8 mouse cellular contexts compared by ENCODE assay signal in the genomic region with DNA sequence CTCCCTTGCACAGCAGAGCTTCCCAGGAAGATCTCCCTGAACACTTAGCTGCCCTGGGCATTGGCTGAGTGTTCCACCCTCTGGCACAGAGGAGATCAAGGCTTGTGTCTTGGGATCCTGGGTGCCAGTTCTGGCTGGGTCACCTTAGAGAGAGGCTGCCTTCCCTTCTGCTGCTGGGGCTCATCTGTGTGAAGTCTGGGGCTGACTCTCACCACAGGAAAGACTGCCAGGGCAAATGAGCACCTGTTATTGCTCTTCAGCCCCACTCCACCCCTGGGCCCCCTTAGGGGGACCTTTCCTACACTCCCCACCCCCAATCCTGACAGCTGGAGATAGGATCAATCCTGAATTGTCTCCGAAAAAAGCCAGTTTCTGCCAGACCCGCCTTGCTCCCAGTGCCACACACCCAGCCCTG. TPM values are rescaled to one million over a fixed set of nuclear protein-coding genes. Genes with fewer than 3 reads are reported as not detected.
DNase-seq lines count a peak whose midpoint lies in the region; ATAC-seq and TF ChIP-seq lines count a peak whose summit lies in the region.

No protein-coding gene starts in this region.

- H3K4me2 ChIP-seq in lung, embryonic 14.5 days, result peak overlapping the region; percentile 80
- peak overlapping the region; percentile 80 for H3K4me2 ChIP-seq in forebrain, embryonic 13.5 days
- H3K4me2 ChIP-seq in limb, embryonic 14.5 days (replicated peaks; ENCODE audit: low read depth, low read length, severe bottlenecking), result peak overlapping the region; percentile 72; the same call in 1 of the 2 replicates
- H3K4me2 ChIP-seq in stomach, embryonic 16.5 days (ENCODE audit: low read depth, low read length), result peak overlapping the region; percentile 87

- H3K27ac ChIP-seq in lung, embryonic 14.5 days (ENCODE audit: low read depth), result 0 out of 2 replicates have a peak overlapping the region, but pooled peaks have one; percentile 18
- H3K27ac ChIP-seq in forebrain, embryonic 13.5 days, result no peak overlapping the region
- no peak overlapping the region for H3K27ac ChIP-seq in limb, embryonic 14.5 days (replicated peaks; ENCODE audit: low read depth, low read length)
- H3K27ac ChIP-seq in stomach, embryonic 16.5 days (ENCODE audit: low read length), result peak overlapping the region; percentile 92

- H3K9me3 ChIP-seq in lung, embryonic 14.5 days (ENCODE audit: low read depth, low read length), result no peaks in the 10 kb centered on the region
- no peaks in the 10 kb centered on the region for H3K9me3 ChIP-seq in forebrain, embryonic 13.5 days (replicated peaks)
- no peaks in the 10 kb centered on the region for H3K9me3 ChIP-seq in limb, embryonic 14.5 days (ENCODE audit: control insufficient read depth, low read length)
- no peaks in the 10 kb centered on the region for H3K9me3 ChIP-seq in stomach, embryonic 16.5 days (replicated peaks; ENCODE audit: control insufficient read depth, low read length)

- H3K4me3 ChIP-seq in lung, embryonic 14.5 days (ENCODE audit: low read depth, low read length), result peak overlapping the region; percentile 76
- H3K4me3 ChIP-seq in forebrain, embryonic 13.5 days, result peak overlapping the region; percentile 74
- H3K4me3 ChIP-seq in limb, embryonic 14.5 days (replicated peaks; ENCODE audit: low read length), result peak overlapping the region; percentile 74; the same call in 1 of the 2 replicates
- peak overlapping the region; percentile 76 for H3K4me3 ChIP-seq in stomach, embryonic 16.5 days (replicated peaks; ENCODE audit: low read length)

- no peak for DNase-seq in lung, embryonic 14.5 days
- no peak for DNase-seq in lung, postnatal 36 days
- no peak for DNase-seq in limb, embryonic 14.5 days (ENCODE audit: low spot score)
- no peak for DNase-seq in cerebellum, adult 9-10 months
- DNase-seq in gastrocnemius, adult 18-20 months (ENCODE audit: low spot score), result no peak
- no peak for DNase-seq in yolk sac, embryonic 10.5 days (ENCODE audit: low spot score)

- no peak for TF ChIP-seq POLR2A in limb, embryonic 14.5 days (IDR thresholded peaks at IDR 0.05; ENCODE audit: borderline replicate concordance, extremely low read depth, insufficient read depth, insufficient read length)

- 39% methylated on average over 2 of the region's 2 CpGs for WGBS in lung, embryonic 14.5 days
- WGBS in forebrain, embryonic 13.5 days, result 58% methylated on average over 2 of the region's 2 CpGs
- WGBS in limb, embryonic 14.5 days, result 60% methylated on average over 2 of the region's 2 CpGs
- 45% methylated on average over 2 of the region's 2 CpGs for WGBS in stomach, embryonic 16.5 days

- H3K4me1 ChIP-seq in lung, embryonic 14.5 days (ENCODE audit: insufficient read depth), result 0 out of 2 replicates have a peak, but pooled peaks cover 12% of the 10 kb centered on the region
- peaks cover 16% of the 10 kb centered on the region for H3K4me1 ChIP-seq in forebrain, embryonic 13.5 days
- H3K4me1 ChIP-seq in limb, embryonic 14.5 days (ENCODE audit: control insufficient read depth, insufficient read depth, low read length), result 0 out of 2 replicates have a peak, but pooled peaks cover 5% of the 10 kb centered on the region
- peaks cover 22% of the 10 kb centered on the region for H3K4me1 ChIP-seq in stomach, embryonic 16.5 days (ENCODE audit: control insufficient read depth, insufficient read depth, low read length)

- TF ChIP-seq CTCF in lung, embryonic 14.5 days (IDR thresholded peaks at IDR 0.05; ENCODE audit: low read depth), result no peak

- H3K27me3 ChIP-seq in lung, embryonic 14.5 days (ENCODE audit: insufficient read depth, low read length), result no peaks in the 10 kb centered on the region
- peaks cover 42% of the 10 kb centered on the region for H3K27me3 ChIP-seq in forebrain, embryonic 13.5 days
- H3K27me3 ChIP-seq in limb, embryonic 14.5 days (ENCODE audit: control insufficient read depth, insufficient read depth, low read length), result no peaks in the 10 kb centered on the region
- no peaks in the 10 kb centered on the region for H3K27me3 ChIP-seq in stomach, embryonic 16.5 days (ENCODE audit: control insufficient read depth, insufficient read depth, low read length)

- no peak for ATAC-seq in lung, embryonic 14.5 days (ENCODE audit: insufficient read depth)
- ATAC-seq in forebrain, embryonic 13.5 days, result peak; percentile 6; the same call in 1 of the 2 replicates
- ATAC-seq in limb, embryonic 14.5 days (ENCODE audit: low FRiP score, low read depth), result no peak
- no peak for ATAC-seq in stomach, embryonic 16.5 days (ENCODE audit: insufficient read depth, low FRiP score)

- H3K36me3 ChIP-seq in lung, embryonic 14.5 days (ENCODE audit: insufficient read depth), result no peaks in the 10 kb centered on the region
- H3K36me3 ChIP-seq in forebrain, embryonic 13.5 days (ENCODE audit: poor library complexity, severe bottlenecking), result no peaks in the 10 kb centered on the region
- H3K36me3 ChIP-seq in limb, embryonic 14.5 days (ENCODE audit: control insufficient read depth, insufficient read depth, low read length), result no peaks in the 10 kb centered on the region
- H3K36me3 ChIP-seq in stomach, embryonic 16.5 days (ENCODE audit: control insufficient read depth, insufficient read depth, low read length), result no peaks in the 10 kb centered on the region

- H3K9ac ChIP-seq in lung, embryonic 14.5 days, result no peak overlapping the region; the same call in 1 of the 2 replicates
- peak overlapping the region; percentile 77 for H3K9ac ChIP-seq in forebrain, embryonic 13.5 days
- no peak overlapping the region for H3K9ac ChIP-seq in limb, embryonic 14.5 days (ENCODE audit: low read depth, low read length, severe bottlenecking)
- H3K9ac ChIP-seq in stomach, embryonic 16.5 days (ENCODE audit: low read length), result peak overlapping the region; percentile 83

RNA-seq across cellular contexts. Expression of a gene that starts 1.0 kb away (rescaled TPM):
- 4.5 and 5.4 TPM in 2 replicates for polyA plus RNA-seq in lung, embryonic 14.5 days (2014; fragmentation: Nextera tagmentation; extraction: Ambion mirVana)
- polyA plus RNA-seq in forebrain, embryonic 13.5 days (2015; fragmentation: Nextera tagmentation; extraction: Ambion mirVana), result 9.3 and 10.0 TPM in 2 replicates
- 9.6 and 11.3 TPM in 2 replicates for polyA plus RNA-seq in limb, embryonic 14.5 days (2012; rRNA removed)
- 5.6 and 6.5 TPM in 2 replicates for polyA plus RNA-seq in limb, embryonic 14.5 days (2014; fragmentation: Nextera tagmentation; extraction: Ambion mirVana)
- polyA plus RNA-seq in stomach, embryonic 16.5 days (2015; fragmentation: Nextera tagmentation; extraction: Ambion mirVana), result 24.5 and 34.3 TPM in 2 replicates
- total RNA-seq in gastrocnemius, adult 18-20 months (2021), result 1 to 10 TPM in 1 of 2 experiments, under 1 TPM in 1; 0.98 to 1.6 TPM

RNA-seq across cellular contexts. Expression of a gene that starts 22.2 kb away (rescaled TPM):
- polyA plus RNA-seq in lung, embryonic 14.5 days (2014; fragmentation: Nextera tagmentation; extraction: Ambion mirVana), result not detected in 2 replicates
- polyA plus RNA-seq in forebrain, embryonic 13.5 days (2015; fragmentation: Nextera tagmentation; extraction: Ambion mirVana), result 0.09 and 0.12 TPM in 2 replicates
- polyA plus RNA-seq in limb, embryonic 14.5 days (2012; rRNA removed), result 0.08 and 0.12 TPM in 2 replicates
- polyA plus RNA-seq in limb, embryonic 14.5 days (2014; fragmentation: Nextera tagmentation; extraction: Ambion mirVana), result 0.14 TPM in 1 of 2 replicates, not detected in the other
- polyA plus RNA-seq in stomach, embryonic 16.5 days (2015; fragmentation: Nextera tagmentation; extraction: Ambion mirVana), result not detected in 2 replicates
- not detected for total RNA-seq in gastrocnemius, adult 18-20 months (2021)

RNA-seq across cellular contexts. Expression of a gene that starts 31.8 kb away (rescaled TPM):
- 0.33 TPM in 1 of 2 replicates, not detected in the other for polyA plus RNA-seq in lung, embryonic 14.5 days (2014; fragmentation: Nextera tagmentation; extraction: Ambion mirVana)
- 0.42 and 0.52 TPM in 2 replicates for polyA plus RNA-seq in forebrain, embryonic 13.5 days (2015; fragmentation: Nextera tagmentation; extraction: Ambion mirVana)
- polyA plus RNA-seq in limb, embryonic 14.5 days (2012; rRNA removed), result 0.25 and 0.38 TPM in 2 replicates
- 0.17 and 0.18 TPM in 2 replicates for polyA plus RNA-seq in limb, embryonic 14.5 days (2014; fragmentation: Nextera tagmentation; extraction: Ambion mirVana)
- 2.1 and 2.5 TPM in 2 replicates for polyA plus RNA-seq in stomach, embryonic 16.5 days (2015; fragmentation: Nextera tagmentation; extraction: Ambion mirVana)
- under 1 TPM in 1 of 2 experiments, not detected in 1; 0.09 TPM for total RNA-seq in gastrocnemius, adult 18-20 months (2021)

RNA-seq across cellular contexts. Expression of a gene that starts 57.8 kb away (rescaled TPM):
- 15.0 and 15.3 TPM in 2 replicates for polyA plus RNA-seq in lung, embryonic 14.5 days (2014; fragmentation: Nextera tagmentation; extraction: Ambion mirVana)
- polyA plus RNA-seq in forebrain, embryonic 13.5 days (2015; fragmentation: Nextera tagmentation; extraction: Ambion mirVana), result 11.8 and 14.2 TPM in 2 replicates
- polyA plus RNA-seq in limb, embryonic 14.5 days (2012; rRNA removed), result 18.1 and 24.0 TPM in 2 replicates
- 8.1 and 11.3 TPM in 2 replicates for polyA plus RNA-seq in limb, embryonic 14.5 days (2014; fragmentation: Nextera tagmentation; extraction: Ambion mirVana)
- 10.9 and 11.4 TPM in 2 replicates for polyA plus RNA-seq in stomach, embryonic 16.5 days (2015; fragmentation: Nextera tagmentation; extraction: Ambion mirVana)
- total RNA-seq in gastrocnemius, adult 18-20 months (2021), result 1 to 10 TPM; 1.2 to 2.3 TPM

Comparison
In these comparisons a context has a peak if more than half of its experiments do, and no peak if none do; other contexts are left out.
1. H3K27ac ChIP-seq: peak in lung, embryonic 14.5 days (single experiment) and stomach, embryonic 16.5 days (single experiment); none in forebrain, embryonic 13.5 days (single experiment) and limb, embryonic 14.5 days (single experiment).
2. H3K9ac ChIP-seq: peak in forebrain, embryonic 13.5 days (single experiment) and stomach, embryonic 16.5 days (single experiment); none in lung, embryonic 14.5 days (single experiment) and limb, embryonic 14.5 days (single experiment).
3. Peak in every context shown above with its lines, with median percentiles within 50 percentile points of each other: H3K4me2 ChIP-seq and H3K4me3 ChIP-seq.